ENCODE assay signal across 8 mouse cellular contexts in genomic region chr3:96239949-96240798, GRCm38 (mm10). TPM values are rescaled to one million over a fixed set of nuclear protein-coding genes. Genes with fewer than 3 reads are reported as not detected.
DNase-seq lines count a peak whose midpoint lies in the region; ATAC-seq and TF ChIP-seq lines count a peak whose summit lies in the region.
"Not testable (repeated sequence)": the region's sequence is repeated elsewhere in the genome, so short reads cannot be mapped to it uniquely, and the experiment has no call there.

Gene Hist2h2aa2 (minus strand): TSS chr3:96240276.

- H3K4me1 ChIP-seq in ES-Bruce4 (ENCODE audit: control insufficient read depth, insufficient read depth, low read length); lung, embryonic 14.5 days (ENCODE audit: insufficient read depth): not testable (repeated sequence)
- peaks cover 10% of the 10 kb centered on the region for H3K4me1 ChIP-seq in cerebellum, adult 2 months (ENCODE audit: control insufficient read depth, insufficient read depth, low read length)
- peaks cover 13% of the 10 kb centered on the region for H3K4me1 ChIP-seq in thymus, adult 2 months (replicated peaks; ENCODE audit: control insufficient read depth, insufficient read depth, low read length)

- ATAC-seq in lung, embryonic 14.5 days (ENCODE audit: insufficient read depth) = peak; percentile 75

- 4% methylated on average over 24 of the region's 85 CpGs for WGBS in cerebellum, adult 2 months
- WGBS in lung, embryonic 14.5 days = 4% methylated on average over 28 of the region's 85 CpGs
- WGBS in thymus, adult 2 months = 3% methylated on average over 38 of the region's 85 CpGs

- not testable (repeated sequence) for H3K27me3 ChIP-seq in ES-Bruce4 (ENCODE audit: control insufficient read depth, insufficient read depth, low read length, poor library complexity, severe bottlenecking); cerebellum, adult 2 months (ENCODE audit: control insufficient read depth, insufficient read depth, low read length); lung, embryonic 14.5 days (ENCODE audit: insufficient read depth, low read length); thymus, adult 2 months (ENCODE audit: control insufficient read depth, insufficient read depth, low read length)

- peak within 1 kb of the TSS; percentile 94 for H3K9ac ChIP-seq in ES-Bruce4 (ENCODE audit: low read depth, poor library complexity, severe bottlenecking)
- H3K9ac ChIP-seq in lung, embryonic 14.5 days = peak within 1 kb of the TSS; percentile 47

- peak within 1 kb of the TSS; percentile 54 for H3K4me2 ChIP-seq in lung, embryonic 14.5 days

- not testable (repeated sequence) for TF ChIP-seq EP300 in ES-Bruce4 (IDR thresholded peaks at IDR 0.05; ENCODE audit: insufficient read depth, low read depth, low read length)

- TF ChIP-seq POLR2A in ES-Bruce4 (IDR thresholded peaks at IDR 0.05; ENCODE audit: insufficient read depth, low read length) = not testable (repeated sequence)
- TF ChIP-seq POLR2A in cerebellum, adult 2 months (IDR thresholded peaks at IDR 0.05; ENCODE audit: borderline replicate concordance, insufficient read depth, low read length) = peak; percentile 52; the same call in 1 of the 2 replicates
- peak; percentile 53 for TF ChIP-seq POLR2A in thymus, adult 2 months (IDR thresholded peaks at IDR 0.05; ENCODE audit: control insufficient read depth, extremely low read depth, insufficient read depth, low read length, poor library complexity)

- DNase-seq in cerebellum, adult 2 months = peak; percentile 97 to 99
- peak; percentile 57 for DNase-seq in forelimb bud, embryonic 11.5 days (ENCODE audit: low read depth, low spot score)
- peak; percentile 96 for DNase-seq in heart, postnatal 4 days
- DNase-seq in layer of hippocampus, adult 8-10 months (ENCODE audit: low spot score in 2 of 2) = peak; percentile 94 to 99
- DNase-seq in lung, embryonic 14.5 days = peak; percentile 84
- DNase-seq in ovary, adult 18-20 months (ENCODE audit: low spot score) = peak; percentile 93
- peak; percentile 93 for DNase-seq in thymus, adult 2 months

- TF ChIP-seq CTCF in ES-Bruce4 (IDR thresholded peaks at IDR 0.05; ENCODE audit: low read depth, low read length); cerebellum, adult 2 months (IDR thresholded peaks at IDR 0.05; ENCODE audit: borderline replicate concordance, insufficient read depth, low read depth, low read length); lung, embryonic 14.5 days (IDR thresholded peaks at IDR 0.05; ENCODE audit: low read depth); thymus, adult 2 months (IDR thresholded peaks at IDR 0.05; ENCODE audit: borderline replicate concordance, control insufficient read depth, extremely low read depth, insufficient read depth, low read length, poor library complexity): not testable (repeated sequence)

- not testable (repeated sequence) for H3K9me3 ChIP-seq in ES-Bruce4 (replicated peaks; ENCODE audit: control insufficient read depth, insufficient read depth, low read length, poor library complexity, severe bottlenecking); lung, embryonic 14.5 days (ENCODE audit: low read depth, low read length)

- not testable (repeated sequence) for H3K36me3 ChIP-seq in ES-Bruce4 (ENCODE audit: control insufficient read depth, insufficient read depth, low read length, poor library complexity, severe bottlenecking); lung, embryonic 14.5 days (ENCODE audit: insufficient read depth); thymus, adult 2 months (ENCODE audit: control insufficient read depth, insufficient read depth, low read length)

- H3K4me3 ChIP-seq in ES-Bruce4 (ENCODE audit: low read depth, low read length) = peak within 1 kb of the TSS; percentile 85
- H3K4me3 ChIP-seq in cerebellum, adult 2 months (replicated peaks; ENCODE audit: insufficient read depth, low read depth, low read length) = peak within 1 kb of the TSS; percentile 44
- peak within 1 kb of the TSS; percentile 29; the same call in 1 of the 2 replicates for H3K4me3 ChIP-seq in lung, embryonic 14.5 days (ENCODE audit: low read depth, low read length)
- H3K4me3 ChIP-seq in thymus, adult 2 months (ENCODE audit: control insufficient read depth, insufficient read depth, low read length) = peak within 1 kb of the TSS; percentile 68

- peak within 1 kb of the TSS; percentile 89 for H3K27ac ChIP-seq in ES-Bruce4 (ENCODE audit: insufficient read depth, low read length)
- H3K27ac ChIP-seq in cerebellum, adult 2 months (ENCODE audit: insufficient read depth, low read length) = peak within 1 kb of the TSS; percentile 12; the same call in 1 of the 2 replicates
- H3K27ac ChIP-seq in lung, embryonic 14.5 days (ENCODE audit: low read depth) = peak within 1 kb of the TSS; percentile 94
- H3K27ac ChIP-seq in thymus, adult 2 months (ENCODE audit: control insufficient read depth, insufficient read depth, low read length) = peak within 1 kb of the TSS; percentile 91

RNA-seq across cellular contexts. Expression of gene Hist2h2aa2, which starts in this region (rescaled TPM):
- polyA plus RNA-seq in ES-Bruce4 (2011; ENCODE audit: insufficient read depth, insufficient read length, low read depth, missing spikeins) = 17.2 and 30.9 TPM in 2 replicates
- 6.8 TPM in 1 of 2 replicates, not detected in the other for polyA plus RNA-seq in cerebellum, adult 2 months (2012; rRNA removed)
- total RNA-seq in heart, postnatal 4 days (2021) = 1,000 to 10,000 TPM; 1,222 to 1,254 TPM
- 100 to 1,000 TPM; 165 to 230 (median 195) TPM for total RNA-seq in layer of hippocampus, adult 8-10 months (2022)
- polyA plus RNA-seq in lung, embryonic 14.5 days (2014; fragmentation: Nextera tagmentation; extraction: Ambion mirVana) = 49.7 and 55.6 TPM in 2 replicates
- 255 and 367 TPM in 2 replicates for polyA plus RNA-seq in thymus, adult 2 months (2012; rRNA removed)

Comparison
In these comparisons a context has a peak if more than half of its experiments do, and no peak if none do; other contexts are left out.
1. Peak in every context shown above with its lines: DNase-seq, ATAC-seq, H3K4me3 ChIP-seq and H3K27ac ChIP-seq.
2. RNA of gene Hist2h2aa2 (total RNA-seq): 1,222 to 1,254 TPM in heart, postnatal 4 days; 165 to 230 TPM in layer of hippocampus, adult 8-10 months; every median in the first group is over 4 times any median in the second.
3. H3K27ac ChIP-seq: peak in every context shown above with its lines; median percentile 94 in lung, embryonic 14.5 days; 91 in thymus, adult 2 months; 89 in ES-Bruce4; 12 in cerebellum, adult 2 months.
4. H3K4me3 ChIP-seq: peak in every context shown above with its lines; median percentile 85 in ES-Bruce4; 68 in thymus, adult 2 months; 44 in cerebellum, adult 2 months; 29 in lung, embryonic 14.5 days.